Mouse (Mus musculus): Measurements from ENCODE around the gene Ebf1.

Ebf1 gene

DNA sequence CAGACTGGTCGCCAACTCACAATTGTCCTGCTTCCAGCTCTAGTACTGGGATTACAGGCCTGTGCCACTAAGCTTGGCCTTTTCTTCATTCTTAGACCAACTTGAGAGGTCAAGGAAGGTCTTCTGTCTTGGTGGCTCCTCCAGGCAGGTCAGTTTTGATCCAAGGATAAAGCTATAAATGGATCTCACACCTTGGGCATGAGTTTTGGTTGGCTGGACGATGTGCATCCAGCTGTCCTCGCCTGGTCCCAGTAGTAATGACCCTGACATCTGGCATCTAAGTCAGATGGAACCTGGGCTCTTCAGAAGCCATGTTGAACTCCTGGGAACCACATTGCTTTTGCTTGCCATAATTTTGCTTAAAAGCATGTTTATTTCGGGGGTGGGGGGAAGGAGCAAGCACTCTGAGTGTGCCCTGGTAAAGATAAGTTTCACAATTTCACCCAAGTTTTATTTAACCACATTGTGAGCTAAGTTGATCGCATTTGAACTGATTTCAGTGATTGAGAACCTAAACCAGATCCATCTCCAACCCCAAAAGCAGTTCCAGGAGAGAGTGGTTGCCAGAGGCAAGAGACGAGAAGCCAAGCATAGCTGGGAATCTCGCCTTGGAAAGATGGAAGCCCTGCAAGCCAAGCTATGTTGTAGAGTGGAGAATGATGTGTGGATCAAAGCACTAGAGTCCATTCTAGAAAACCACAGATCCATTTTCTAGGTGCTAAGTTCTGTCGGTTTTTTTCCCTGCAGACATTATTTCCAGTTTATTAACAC lies 85.8 kb downstream of the Ebf1 start:
- no peak for DNase-seq (ENCODE audit: extremely low read depth, low read depth)

DNA sequence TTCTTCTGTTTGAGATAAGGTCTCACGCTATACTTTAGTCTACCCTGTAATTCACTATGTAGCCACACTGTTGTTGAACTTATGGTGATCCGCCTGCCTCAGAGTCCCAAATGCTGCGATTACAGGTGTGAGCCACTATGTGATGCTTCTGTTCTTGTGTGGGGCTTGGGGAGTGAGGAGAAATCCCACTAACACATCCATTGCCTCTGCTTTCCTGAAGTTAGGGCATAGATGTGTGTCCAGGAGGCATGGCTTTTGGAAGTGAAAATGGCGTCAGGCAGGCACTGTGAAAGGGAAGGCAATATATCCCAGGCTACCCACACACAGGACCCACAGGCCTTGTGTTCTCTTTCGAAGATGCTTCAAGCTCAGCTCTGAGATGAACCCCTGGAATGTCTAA lies 86.8 kb downstream of the Ebf1 start:
- DNase-seq (ENCODE audit: extremely low read depth, low read depth): no peak

GRCm38 (mm10) chr11:44705811-44706210 lies 88.7 kb downstream of the Ebf1 start:
- DNase-seq (ENCODE audit: extremely low read depth, low read depth): no peak

- no peak for DNase-seq (ENCODE audit: extremely low read depth, low read depth)
These were observed 89.3 kb downstream of the Ebf1 start for GRCm38 (mm10) chr11:44706386-44706785.

- DNase-seq (ENCODE audit: extremely low read depth, low read depth): no peak
These were observed 90.5 kb downstream of the Ebf1 start for GRCm38 (mm10) chr11:44707381-44708289.

- DNase-seq (ENCODE audit: extremely low read depth, low read depth): no peak
These were observed 91.2 kb downstream of the Ebf1 start for GRCm38 (mm10) chr11:44708290-44708685.

- no peak for DNase-seq (ENCODE audit: extremely low read depth, low read depth)
These were observed 92.0 kb downstream of the Ebf1 start for GRCm38 (mm10) chr11:44709073-44709618.

- DNase-seq (ENCODE audit: extremely low read depth, low read depth): no peak
These were observed 92.8 kb downstream of the Ebf1 start for GRCm38 (mm10) chr11:44709869-44710460.

GRCm38 (mm10) chr11:44710861-44711260 lies 93.7 kb downstream of the Ebf1 start:
- no peak for DNase-seq (ENCODE audit: extremely low read depth, low read depth)

- no peak for DNase-seq (ENCODE audit: extremely low read depth, low read depth)
These were observed 97.1 kb downstream of the Ebf1 start for GRCm38 (mm10) chr11:44714188-44714587.

DNA sequence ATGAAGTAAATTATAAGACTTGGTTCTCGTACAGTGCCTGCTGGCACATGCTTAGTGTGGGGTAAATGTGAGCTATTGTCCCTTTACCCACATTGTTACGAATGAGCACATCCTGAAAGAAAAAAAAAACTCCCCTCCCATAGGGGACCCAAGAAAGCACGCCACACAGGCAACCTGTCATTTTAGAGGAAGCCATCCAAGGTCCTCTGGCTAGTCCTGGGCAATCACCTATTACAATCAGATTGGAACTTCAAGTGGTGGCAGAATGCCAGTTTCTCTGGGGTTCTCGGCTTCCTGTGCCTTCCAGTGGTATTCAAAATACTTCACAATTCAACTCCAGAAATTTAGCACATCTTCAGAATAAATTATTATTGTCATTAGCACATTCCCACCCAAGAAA lies 98.7 kb downstream of the Ebf1 start:
- DNase-seq (ENCODE audit: extremely low read depth, low read depth): no peak

GRCm38 (mm10) chr11:44716928-44717327 lies 99.8 kb downstream of the Ebf1 start:
- no peak for DNase-seq (ENCODE audit: extremely low read depth, low read depth)

- DNase-seq (ENCODE audit: extremely low read depth, low read depth): no peak
These were observed 100.5 kb downstream of the Ebf1 start for GRCm38 (mm10) chr11:44717636-44718035.

GRCm38 (mm10) chr11:44721976-44722375 lies 104.9 kb downstream of the Ebf1 start:
- no peak for DNase-seq (ENCODE audit: extremely low read depth, low read depth)

GRCm38 (mm10) chr11:44723950-44724502 lies 106.9 kb downstream of the Ebf1 start:
- DNase-seq (ENCODE audit: extremely low read depth, low read depth): no peak

DNA sequence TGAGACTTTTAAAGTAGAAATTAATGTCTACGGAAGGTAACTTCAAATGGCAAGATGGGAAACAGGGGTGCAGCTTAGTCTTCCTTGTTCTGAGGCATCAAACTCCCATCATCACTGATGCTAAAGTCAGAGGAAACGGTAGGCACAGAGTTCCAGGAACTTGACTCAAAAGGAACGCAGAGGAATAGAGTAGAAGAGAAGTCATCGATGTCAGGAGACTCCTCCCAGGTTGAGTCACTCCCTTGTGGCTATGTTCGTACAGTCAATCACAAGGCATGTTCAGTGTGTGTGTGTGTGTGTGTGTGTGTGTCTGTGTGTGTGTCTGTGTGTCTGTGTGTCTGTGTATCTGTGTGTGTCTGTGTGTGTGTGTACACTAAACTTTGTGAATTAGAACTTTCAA lies 108.6 kb downstream of the Ebf1 start:
- no peak for DNase-seq (ENCODE audit: extremely low read depth, low read depth)

DNA sequence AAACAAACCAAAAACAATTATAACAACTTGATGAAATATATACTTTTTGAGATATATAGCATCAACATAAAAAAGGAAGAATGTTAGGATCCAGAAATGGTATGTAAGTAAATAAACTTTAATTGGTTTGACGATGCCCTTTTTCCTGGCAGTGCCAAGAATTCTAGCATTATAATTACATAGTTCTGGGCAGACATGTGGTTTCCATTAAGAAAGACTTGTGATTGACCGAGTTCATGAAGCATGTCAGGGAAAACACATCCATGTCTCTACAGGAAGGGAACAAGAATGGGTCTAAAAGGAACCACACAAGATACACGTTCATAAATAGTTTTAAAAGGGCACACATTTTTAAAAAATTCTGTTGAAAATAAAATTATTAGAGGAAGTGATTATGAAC lies 110.3 kb downstream of the Ebf1 start:
- no peak for DNase-seq (ENCODE audit: extremely low read depth, low read depth)

DNA sequence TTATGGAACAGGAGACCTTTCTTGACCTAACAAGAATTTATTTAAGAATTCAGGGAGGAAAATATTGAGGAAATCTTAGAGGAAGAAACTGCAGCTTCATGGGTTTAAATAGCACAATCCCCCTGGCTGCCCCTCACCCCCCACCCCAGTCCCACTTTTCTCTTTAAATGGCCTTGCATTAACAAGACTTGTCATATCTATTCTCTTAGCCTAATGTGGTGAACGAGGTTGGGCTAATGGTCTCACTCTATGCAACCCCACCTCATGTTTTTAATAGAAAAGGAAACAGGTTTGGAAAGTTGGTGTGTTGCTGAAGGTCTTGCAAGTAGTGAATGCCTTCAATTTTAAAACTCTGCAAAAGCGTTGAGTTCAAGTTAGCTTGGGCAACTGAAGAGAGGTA lies 110.7 kb downstream of the Ebf1 start:
- DNase-seq (ENCODE audit: extremely low read depth, low read depth): no peak

- DNase-seq (ENCODE audit: extremely low read depth, low read depth): no peak
These were observed 111.2 kb downstream of the Ebf1 start for GRCm38 (mm10) chr11:44728271-44728670.

DNA sequence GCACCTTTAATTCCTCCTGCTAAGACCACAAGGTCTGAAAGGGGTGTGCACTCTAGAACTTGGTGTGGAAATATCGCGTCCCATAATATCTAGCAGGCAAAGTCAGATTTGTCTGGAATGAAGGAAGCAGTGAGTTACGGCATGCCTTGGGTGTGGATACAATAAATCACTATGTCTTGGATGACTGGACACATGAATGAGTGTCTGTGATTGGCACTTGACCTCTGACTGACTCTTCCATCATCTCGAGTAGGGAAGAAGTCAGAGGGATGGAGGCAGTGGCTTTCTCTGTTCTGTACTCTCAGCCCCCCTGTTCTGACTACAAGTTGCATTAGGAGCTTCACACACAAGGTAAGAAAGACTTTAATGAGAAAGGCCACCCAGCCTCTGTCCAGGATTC lies 112.8 kb downstream of the Ebf1 start:
- no peak for DNase-seq (ENCODE audit: extremely low read depth, low read depth)

GRCm38 (mm10) chr11:44731763-44732162 lies 114.6 kb downstream of the Ebf1 start:
- no peak for DNase-seq (ENCODE audit: extremely low read depth, low read depth)

GRCm38 (mm10) chr11:44733276-44733675 lies 116.2 kb downstream of the Ebf1 start:
- no peak for DNase-seq (ENCODE audit: extremely low read depth, low read depth)
